Mouse (Mus musculus) subcutaneous adipose tissue, adult 2 months (tissue): ENCODE data around the gene Tiam2. TPM values are rescaled to one million over a fixed set of nuclear protein-coding genes. Genes with fewer than 3 reads are reported as not detected.

ENCODE experiments used
- polyA plus RNA-seq: library from polyadenylated mRNA; depleted of rRNA; stranded (reverse); fragments of >200 nt; gene quantifications from 2 replicates; pipeline ENCODE4 v1.2.3, GENCODE M21; 2012; ENCODE audit warnings: low replicate concordance; rRNA removed

Tiam2 gene
- 1.4 and 6.2 TPM in 2 replicates for polyA plus RNA-seq

DNA sequence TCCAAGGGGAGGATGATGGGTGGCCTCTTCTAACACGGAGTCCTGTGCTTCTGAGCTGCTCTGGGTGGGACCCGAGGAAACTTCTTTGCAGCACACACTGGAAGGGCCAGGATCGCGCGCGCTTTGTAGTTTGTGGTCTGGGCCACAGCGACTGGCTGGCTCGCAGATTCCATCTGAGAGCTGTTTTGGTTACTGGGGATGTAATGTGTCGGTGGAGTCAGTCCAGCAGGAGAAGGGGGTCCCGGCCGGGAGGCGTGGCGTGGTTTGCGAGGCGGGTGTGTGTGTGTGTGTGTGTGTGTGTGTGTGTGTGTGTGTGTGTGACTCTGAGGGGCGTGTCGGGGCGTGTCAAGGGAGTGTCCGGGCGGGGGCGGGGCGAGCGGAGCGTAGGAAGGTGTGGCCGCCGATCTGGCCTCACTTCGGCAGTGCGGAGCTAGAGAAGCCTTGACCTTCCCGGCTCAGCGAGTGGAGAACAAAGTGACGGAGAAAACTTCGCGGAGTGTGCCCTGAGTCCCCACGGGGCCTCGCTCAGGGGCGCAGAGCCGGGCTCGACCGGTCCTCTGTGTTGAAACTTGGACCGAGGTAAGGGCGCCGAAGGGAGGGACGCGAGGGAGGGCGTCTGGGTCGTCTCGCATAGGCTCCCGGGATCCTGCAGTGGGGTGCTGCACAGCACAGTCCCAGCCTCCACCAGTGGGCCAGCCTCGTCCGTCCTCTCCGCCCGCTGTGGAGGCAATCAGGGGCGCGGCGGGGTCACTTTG lies at the start of gene Tiam2:
Tiam2 (plus strand) TSS at position 426 of the 755 bp plus-strand sequence.

DNA sequence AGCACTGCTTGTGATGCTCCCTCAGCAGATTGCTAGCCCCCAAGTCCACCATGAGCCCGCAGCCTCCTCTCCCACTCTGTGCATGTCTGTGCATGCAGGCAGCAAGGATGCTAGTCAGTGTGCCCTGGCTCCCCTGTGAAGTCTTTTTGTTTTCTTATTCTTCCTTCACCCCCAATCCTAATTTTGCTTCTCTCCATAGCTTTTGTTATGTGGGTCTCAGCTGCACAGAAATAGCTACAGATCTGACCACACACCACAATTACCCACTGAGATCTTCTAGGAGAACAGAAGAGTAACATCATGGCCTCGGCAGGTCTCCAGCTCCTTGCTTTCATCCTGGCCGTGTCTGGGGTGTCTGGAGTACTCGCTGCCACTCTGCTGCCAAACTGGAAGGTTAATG lies 205.9 kb downstream of the Tiam2 start, which contains the start of gene Cldn20:
Cldn20 (plus strand) TSS at position 301 of the 400 bp plus-strand sequence.

DNA sequence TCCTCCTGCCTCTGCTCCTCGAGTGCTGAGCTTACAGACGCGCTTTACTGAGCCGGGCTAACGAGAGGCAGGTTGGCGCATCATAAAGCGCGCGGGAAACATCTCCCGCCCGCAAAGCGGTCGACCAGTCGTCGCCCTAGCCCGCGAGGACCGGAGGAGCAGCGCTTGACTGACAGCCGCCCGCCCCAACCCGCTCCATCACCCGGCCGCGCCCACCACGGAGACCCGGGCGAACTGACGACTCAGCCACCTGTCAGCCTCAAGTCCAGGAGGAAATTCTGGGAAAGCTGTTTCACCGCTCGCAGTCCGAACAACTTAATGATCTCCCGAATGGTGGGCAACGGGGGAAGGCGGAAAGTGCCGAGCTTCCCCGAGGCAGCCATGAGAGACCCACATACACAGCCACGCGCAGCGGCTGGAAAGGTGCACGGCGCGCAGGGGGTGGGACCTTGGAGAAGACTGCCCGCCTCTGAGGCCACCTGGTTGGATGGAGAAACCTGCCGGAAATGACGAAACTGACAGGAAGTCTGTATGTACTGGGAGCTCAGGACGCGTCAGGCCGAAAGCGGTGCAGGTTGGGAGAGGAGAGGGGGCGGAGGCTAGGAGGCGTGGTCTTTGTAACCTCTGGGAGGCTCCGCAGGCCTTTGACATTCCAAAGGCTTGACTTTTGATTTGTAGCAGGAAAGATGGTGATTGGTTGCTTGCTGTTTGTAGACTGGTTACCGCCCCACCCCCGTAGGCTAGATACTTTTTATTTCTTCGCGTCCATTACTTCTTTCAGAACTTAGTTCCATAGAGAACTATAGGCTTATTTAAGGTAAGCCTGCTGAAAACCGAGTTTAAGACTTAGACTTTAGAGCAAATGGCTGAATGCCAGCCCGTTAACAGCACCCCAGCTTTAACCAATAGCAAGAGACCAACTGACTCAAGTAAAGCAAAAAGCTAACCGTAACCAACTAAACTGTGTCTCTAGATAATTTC lies 231.2 kb downstream of the Tiam2 start, which contains the start of gene Tfb1m:
Tfb1m (minus strand) TSS at position 451 of the 981 bp plus-strand sequence.

Other genes with a start within 250 kb of the Tiam2 start
- 14.9 and 33.1 TPM in 2 replicates for gene Scaf8, start 211.6 kb upstream of the Tiam2 start, polyA plus RNA-seq
- gene Cldn20, start 206.0 kb downstream of the Tiam2 start, polyA plus RNA-seq: 0.44 TPM in 1 of 2 replicates, not detected in the other
- 3.7 and 4.4 TPM in 2 replicates for gene Tfb1m, start 231.2 kb downstream of the Tiam2 start, polyA plus RNA-seq